13 mouse cellular contexts compared by ENCODE assay signal in the genomic region with DNA sequence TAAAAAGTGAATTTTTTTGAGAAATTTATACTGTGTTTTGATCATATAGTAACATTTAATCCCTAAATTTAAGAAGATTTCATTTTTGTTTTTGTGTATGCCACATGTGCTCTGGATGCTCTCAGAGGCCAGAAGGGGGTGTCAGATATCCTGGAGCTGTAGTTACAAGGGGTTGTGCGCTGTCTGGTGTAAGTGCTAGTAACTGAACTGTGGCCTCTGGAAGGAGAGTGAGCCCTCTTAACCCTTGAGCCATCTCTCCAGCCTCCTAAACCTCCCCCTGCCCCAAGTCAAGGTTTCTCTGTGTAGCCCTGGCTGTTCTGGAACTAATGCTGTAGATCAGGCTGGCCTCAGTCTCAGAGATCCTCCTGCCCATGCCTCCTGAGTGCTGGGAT.
"Had no signal": no experiment of that assay in that cellular context is flagged by ENCODE, and none has a peak within 500 bp of the region (broad histone marks: within the 10 kb centered on the region; RNA-seq: fewer than 3 reads in every experiment).

No protein-coding gene starts in this region.

- ATAC-seq: hindbrain, embryonic 16.5 days; inflammation-experienced regulatory T-cells, adult 6 months; intestine, embryonic 15.5 days; intestine, postnatal 0 days had no signal

- H3K27me3 ChIP-seq: heart, embryonic 12.5 days; hindbrain, embryonic 12.5 days; intestine, embryonic 15.5 days; limb, embryonic 12.5 days; liver, embryonic 13.5 days had no signal

- H3K9me3 ChIP-seq: heart, embryonic 12.5 days; hindbrain, embryonic 12.5 days; intestine, embryonic 15.5 days; limb, embryonic 10.5 days; limb, embryonic 12.5 days; liver, embryonic 13.5 days had no signal

- H3K27ac ChIP-seq: hindbrain, embryonic 12.5 days; hindbrain, embryonic 14.5 days; intestine, embryonic 15.5 days; layer of hippocampus, adult 2 months; left cerebral cortex, adult 2 months; limb, embryonic 12.5 days; liver, embryonic 13.5 days had no signal

- H3K36me3 ChIP-seq: heart, embryonic 12.5 days; hindbrain, embryonic 12.5 days; intestine, embryonic 15.5 days; limb, embryonic 10.5 days; limb, embryonic 12.5 days; liver, embryonic 13.5 days had no signal

- H3K9ac ChIP-seq: heart, embryonic 12.5 days; hindbrain, embryonic 12.5 days; hindbrain, embryonic 14.5 days; intestine, embryonic 15.5 days; limb, embryonic 12.5 days; liver, embryonic 13.5 days had no signal

- H3K4me2 ChIP-seq: heart, embryonic 12.5 days; hindbrain, embryonic 12.5 days; hindbrain, embryonic 14.5 days; intestine, embryonic 15.5 days; limb, embryonic 12.5 days; liver, embryonic 11.5 days; liver, embryonic 13.5 days had no signal

- H3K4me3 ChIP-seq: heart, embryonic 12.5 days; hindbrain, embryonic 12.5 days; intestine, embryonic 15.5 days; layer of hippocampus, adult 2 months; left cerebral cortex, adult 2 months; limb, embryonic 10.5 days; limb, embryonic 12.5 days; liver, embryonic 13.5 days had no signal
